Mouse (Mus musculus) cerebellum, adult 9-11 months (tissue): Measurements from ENCODE around the gene Adamts9.

Experiments used
- DNase-seq: peaks from one replicate; pipeline ENCODE4 v3.0.0; 2022

The Adamts9 gene

GRCm38 (mm10) chr6:92858721-92859510, 84.4 kb downstream of the Adamts9 start:
- DNase-seq = no peak

- no peak for DNase-seq
These were observed 85.5 kb downstream of the Adamts9 start for GRCm38 (mm10) chr6:92857761-92858160.

- no peak for DNase-seq
These were observed 88.4 kb downstream of the Adamts9 start for GRCm38 (mm10) chr6:92854873-92855272.

- DNase-seq = peak; percentile 14
These were observed 93.0 kb downstream of the Adamts9 start for GRCm38 (mm10) chr6:92850250-92850649.

GRCm38 (mm10) chr6:92849208-92849607, 94.1 kb downstream of the Adamts9 start:
- DNase-seq = no peak

- DNase-seq = no peak
These were observed 96.7 kb downstream of the Adamts9 start for GRCm38 (mm10) chr6:92846614-92847013.

GRCm38 (mm10) chr6:92845898-92846297, 97.4 kb downstream of the Adamts9 start:
- DNase-seq = no peak

GRCm38 (mm10) chr6:92843474-92843873, 99.8 kb downstream of the Adamts9 start:
- no peak for DNase-seq

GRCm38 (mm10) chr6:92842000-92842399, 101.3 kb downstream of the Adamts9 start:
- no peak for DNase-seq

GRCm38 (mm10) chr6:92831106-92831505, 112.2 kb downstream of the Adamts9 start:
- DNase-seq = no peak

GRCm38 (mm10) chr6:92829148-92829547, 114.1 kb downstream of the Adamts9 start:
- DNase-seq = no peak

GRCm38 (mm10) chr6:92827360-92827759, 115.9 kb downstream of the Adamts9 start:
- DNase-seq = no peak

- DNase-seq = no peak
These were observed 116.7 kb downstream of the Adamts9 start for GRCm38 (mm10) chr6:92826561-92826960.

GRCm38 (mm10) chr6:92823991-92824390, 119.3 kb downstream of the Adamts9 start:
- DNase-seq = no peak

- DNase-seq = no peak
These were observed 121.3 kb downstream of the Adamts9 start for GRCm38 (mm10) chr6:92822006-92822405.

- DNase-seq = no peak
These were observed 121.7 kb downstream of the Adamts9 start for GRCm38 (mm10) chr6:92821606-92822005.

GRCm38 (mm10) chr6:92817661-92818060, 125.6 kb downstream of the Adamts9 start:
- DNase-seq = no peak

GRCm38 (mm10) chr6:92816311-92816751, 127.0 kb downstream of the Adamts9 start, which contains the start of gene A730049H05Rik:
A730049H05Rik (plus strand) TSS chr6:92816478.
- DNase-seq = no peak

GRCm38 (mm10) chr6:92812702-92813370, 130.5 kb downstream of the Adamts9 start:
- DNase-seq = peak; percentile 35

GRCm38 (mm10) chr6:92811566-92811965, 131.7 kb downstream of the Adamts9 start:
- DNase-seq = no peak

- DNase-seq = no peak
These were observed 132.7 kb downstream of the Adamts9 start for GRCm38 (mm10) chr6:92810628-92811027.

GRCm38 (mm10) chr6:92809818-92810217, 133.5 kb downstream of the Adamts9 start:
- no peak for DNase-seq

- DNase-seq = no peak
These were observed 138.9 kb downstream of the Adamts9 start for GRCm38 (mm10) chr6:92804254-92804971.
